Mouse (Mus musculus): ENCODE data around the gene Mtx1. TPM values are rescaled to one million over a fixed set of nuclear protein-coding genes. Genes with fewer than 3 reads are reported as not detected.
"Not testable (repeated sequence)": the region's sequence is repeated elsewhere in the genome, so short reads cannot be mapped to it uniquely, and the experiment has no call there.

Mtx1 gene
- polyA plus RNA-seq, 1 experiment = 153 TPM

DNA sequence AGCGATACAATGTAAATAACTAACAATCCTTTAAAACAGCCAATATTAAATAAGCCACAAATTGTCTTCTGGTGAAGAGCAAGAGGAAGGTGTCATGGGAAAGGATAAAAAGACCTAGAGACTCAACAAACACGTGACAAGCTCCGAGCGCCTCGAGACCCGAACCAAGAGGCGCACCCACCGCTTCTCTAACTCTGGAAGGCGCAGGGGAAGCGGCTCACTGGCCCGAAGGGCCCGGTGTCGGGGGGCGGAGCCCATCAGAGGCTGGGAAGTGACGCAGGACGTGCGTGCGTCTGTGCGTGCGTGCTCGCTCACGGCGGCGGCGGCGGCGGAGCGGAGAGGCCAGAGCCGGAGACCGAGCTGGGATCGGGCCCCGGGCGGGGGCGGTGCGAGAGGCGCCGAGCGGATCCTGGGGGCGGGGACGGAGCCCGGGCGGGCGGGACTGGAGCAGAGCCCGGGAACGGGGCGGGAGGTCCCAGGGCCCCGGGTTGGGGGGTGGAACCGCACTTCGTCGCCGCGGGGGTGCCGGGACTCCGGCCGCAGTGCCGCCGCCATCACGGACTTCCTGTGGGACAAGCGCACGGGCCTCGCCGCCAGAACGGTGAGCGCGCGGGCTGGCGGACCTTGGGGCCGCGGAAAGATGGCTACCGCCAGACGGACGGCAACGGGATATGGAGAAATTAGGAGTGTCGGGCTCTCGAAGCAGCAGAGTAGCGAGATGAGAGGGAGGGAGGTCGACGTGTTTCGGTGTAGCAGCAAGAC is 62.2 kb downstream of the Mtx1 start, which contains the start of gene Clk2:
Clk2 (plus strand) TSS at position 290 of the 762 bp plus-strand sequence.
- Histone ChIP-seq H3K4me3 (replicated peaks; ENCODE audit: insufficient read depth, low read depth, low read length) (peak within 1 kb of the TSS; percentile 83), H3K4me1 (ENCODE audit: control insufficient read depth, insufficient read depth, low read length) (peaks cover 8% of the 10 kb centered on the region; the same call in 1 of the 2 replicates), H3K27ac (ENCODE audit: insufficient read depth, low read length) (peak within 1 kb of the TSS; percentile 26), H3K27me3 (ENCODE audit: control insufficient read depth, insufficient read depth, low read length) (no peaks in the 10 kb centered on the region)
- TF ChIP-seq CTCF (IDR thresholded peaks at IDR 0.05; ENCODE audit: borderline replicate concordance, insufficient read depth, low read depth, low read length) (no peak), POLR2A (IDR thresholded peaks at IDR 0.05; ENCODE audit: borderline replicate concordance, insufficient read depth, low read length) (peak; percentile 90; the same call in 1 of the 2 replicates)
- peak; percentile 95 to 96 for DNase-seq
- WGBS = under 1% methylated on average over 75 of the region's 79 CpGs

DNA sequence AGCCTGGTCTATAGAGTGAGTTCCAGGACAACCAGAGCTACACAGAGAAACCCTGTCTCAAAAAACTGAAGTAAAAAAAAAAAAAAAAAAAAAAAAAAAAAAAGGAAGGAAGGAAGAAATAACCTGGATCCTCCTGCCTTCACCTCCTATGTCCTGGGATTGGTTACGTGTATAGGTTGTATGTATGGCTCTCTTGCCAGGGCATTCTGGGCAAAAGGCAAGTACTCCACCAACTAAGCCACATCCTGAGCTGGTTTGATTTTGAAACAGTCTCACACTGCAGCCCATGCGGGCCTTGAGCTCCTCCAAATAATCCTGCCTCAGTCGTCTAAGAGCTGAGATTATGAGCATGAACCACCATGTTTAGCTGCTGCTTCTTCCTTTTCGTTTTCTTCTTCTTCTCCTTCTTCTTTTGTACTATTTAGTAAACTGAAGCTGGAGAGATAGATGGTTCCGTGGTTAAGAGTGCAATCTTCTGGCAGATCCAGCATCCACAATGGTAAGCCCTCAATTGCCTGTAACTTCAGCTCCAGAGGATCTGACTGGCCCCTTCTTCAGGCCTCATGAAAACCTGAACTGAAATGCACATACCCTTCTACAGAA is 63.1 kb downstream of the Mtx1 start:
- no peak for TF ChIP-seq POLR2A (IDR thresholded peaks at IDR 0.05; ENCODE audit: borderline replicate concordance, insufficient read depth, low read length)
- TF ChIP-seq CTCF (IDR thresholded peaks at IDR 0.05; ENCODE audit: borderline replicate concordance, insufficient read depth, low read depth, low read length) = no peak
- 61% methylated on average over 5 of the region's 5 CpGs for WGBS

DNA sequence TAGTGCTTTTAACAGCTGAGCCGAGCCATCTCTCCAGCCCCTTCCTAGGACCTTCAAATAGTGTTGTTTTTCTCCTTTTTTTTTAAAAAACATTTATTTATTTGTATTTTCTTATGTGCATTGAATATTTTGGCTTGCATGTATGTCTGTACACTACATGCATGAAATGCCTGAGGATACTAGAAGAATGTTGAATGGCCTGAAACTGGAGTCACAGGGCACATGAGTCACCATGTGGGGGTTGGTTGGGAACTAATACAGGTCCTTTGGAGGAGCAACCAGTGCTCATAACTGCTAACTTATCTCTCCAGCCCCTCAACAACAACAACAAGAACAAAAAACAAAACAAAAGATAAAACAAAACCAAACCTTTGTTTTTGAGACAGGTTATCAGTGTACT is 63.8 kb downstream of the Mtx1 start:
- DNase-seq = no peak
- 80% methylated on average over 1 of the region's 1 CpGs for WGBS
- Histone ChIP-seq H3K4me3 (replicated peaks; ENCODE audit: insufficient read depth, low read depth, low read length) (no peak overlapping the region), H3K27ac (ENCODE audit: insufficient read depth, low read length) (no peak overlapping the region), H3K4me1 (ENCODE audit: control insufficient read depth, insufficient read depth, low read length) (peaks cover 8% of the 10 kb centered on the region; the same call in 1 of the 2 replicates), H3K27me3 (ENCODE audit: control insufficient read depth, insufficient read depth, low read length) (no peaks in the 10 kb centered on the region)
- TF ChIP-seq POLR2A (IDR thresholded peaks at IDR 0.05; ENCODE audit: borderline replicate concordance, insufficient read depth, low read length) = no peak
- TF ChIP-seq CTCF (IDR thresholded peaks at IDR 0.05; ENCODE audit: borderline replicate concordance, insufficient read depth, low read depth, low read length) = no peak

More for the DNA sequence above, 63.1 kb downstream of the Mtx1 start:
- Histone ChIP-seq H3K27ac (ENCODE audit: insufficient read depth, low read length) (0 out of 2 replicates have a peak overlapping the region, but pooled peaks have one; percentile 26), H3K4me3 (replicated peaks; ENCODE audit: insufficient read depth, low read depth, low read length) (peak overlapping the region; percentile 8), H3K27me3 (ENCODE audit: control insufficient read depth, insufficient read depth, low read length) (no peaks in the 10 kb centered on the region), H3K4me1 (ENCODE audit: control insufficient read depth, insufficient read depth, low read length) (peaks cover 8% of the 10 kb centered on the region; the same call in 1 of the 2 replicates)
- no peak for DNase-seq

DNA sequence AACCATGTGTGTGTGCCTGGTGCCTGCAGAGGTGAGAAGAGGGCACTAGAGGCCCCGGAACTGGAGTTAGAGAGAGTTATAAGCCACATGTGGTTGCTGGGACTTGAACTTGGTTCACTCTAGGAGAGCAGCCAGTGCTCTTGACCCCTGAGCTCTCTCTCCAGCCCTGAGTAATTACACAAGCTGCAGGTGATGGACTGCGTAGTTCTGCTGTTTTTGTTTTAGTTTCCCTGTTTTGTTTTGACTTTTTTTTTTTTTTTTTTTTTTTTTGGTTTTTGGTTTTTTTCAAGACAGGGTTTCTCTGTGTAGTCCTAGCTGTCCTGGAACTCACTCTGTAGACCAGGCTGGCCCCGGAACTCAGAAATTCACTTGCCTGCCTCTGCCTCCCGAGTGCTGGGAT is 65.1 kb downstream of the Mtx1 start:
- Histone ChIP-seq H3K4me1 (ENCODE audit: control insufficient read depth, insufficient read depth, low read length) (peaks cover 8% of the 10 kb centered on the region; the same call in 1 of the 2 replicates), H3K27me3 (ENCODE audit: control insufficient read depth, insufficient read depth, low read length) (no peaks in the 10 kb centered on the region), H3K4me3 (replicated peaks; ENCODE audit: insufficient read depth, low read depth, low read length) (no peak overlapping the region), H3K27ac (ENCODE audit: insufficient read depth, low read length) (no peak overlapping the region)
- WGBS = 88% methylated on average over 4 of the region's 4 CpGs
- TF ChIP-seq CTCF (IDR thresholded peaks at IDR 0.05; ENCODE audit: borderline replicate concordance, insufficient read depth, low read depth, low read length) (no peak), POLR2A (IDR thresholded peaks at IDR 0.05; ENCODE audit: borderline replicate concordance, insufficient read depth, low read length) (no peak)
- DNase-seq = no peak

DNA sequence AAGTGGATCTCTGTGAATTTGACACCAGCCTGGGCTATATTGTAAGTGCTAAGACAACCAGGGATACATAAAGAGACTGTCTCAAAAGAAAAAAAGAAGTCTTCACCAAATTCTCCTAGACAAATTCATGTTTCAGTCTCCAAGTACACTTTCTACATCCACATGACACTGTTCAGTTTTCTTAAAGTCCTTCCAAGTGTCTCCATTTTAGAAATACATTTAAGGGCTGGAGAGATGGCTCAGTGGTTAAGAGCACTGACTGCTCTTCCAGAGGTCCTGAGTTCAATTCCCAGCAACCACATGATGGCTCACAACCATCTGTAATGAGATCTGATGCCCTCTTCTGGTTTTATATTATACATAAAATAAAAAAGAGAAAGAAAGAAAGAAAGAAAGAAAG is 65.7 kb downstream of the Mtx1 start:
- not testable (repeated sequence) for H3K27me3 ChIP-seq (ENCODE audit: control insufficient read depth, insufficient read depth, low read length); DNase-seq; H3K27ac ChIP-seq (ENCODE audit: insufficient read depth, low read length); H3K4me3 ChIP-seq (replicated peaks; ENCODE audit: insufficient read depth, low read depth, low read length); H3K4me1 ChIP-seq (ENCODE audit: control insufficient read depth, insufficient read depth, low read length)

DNA sequence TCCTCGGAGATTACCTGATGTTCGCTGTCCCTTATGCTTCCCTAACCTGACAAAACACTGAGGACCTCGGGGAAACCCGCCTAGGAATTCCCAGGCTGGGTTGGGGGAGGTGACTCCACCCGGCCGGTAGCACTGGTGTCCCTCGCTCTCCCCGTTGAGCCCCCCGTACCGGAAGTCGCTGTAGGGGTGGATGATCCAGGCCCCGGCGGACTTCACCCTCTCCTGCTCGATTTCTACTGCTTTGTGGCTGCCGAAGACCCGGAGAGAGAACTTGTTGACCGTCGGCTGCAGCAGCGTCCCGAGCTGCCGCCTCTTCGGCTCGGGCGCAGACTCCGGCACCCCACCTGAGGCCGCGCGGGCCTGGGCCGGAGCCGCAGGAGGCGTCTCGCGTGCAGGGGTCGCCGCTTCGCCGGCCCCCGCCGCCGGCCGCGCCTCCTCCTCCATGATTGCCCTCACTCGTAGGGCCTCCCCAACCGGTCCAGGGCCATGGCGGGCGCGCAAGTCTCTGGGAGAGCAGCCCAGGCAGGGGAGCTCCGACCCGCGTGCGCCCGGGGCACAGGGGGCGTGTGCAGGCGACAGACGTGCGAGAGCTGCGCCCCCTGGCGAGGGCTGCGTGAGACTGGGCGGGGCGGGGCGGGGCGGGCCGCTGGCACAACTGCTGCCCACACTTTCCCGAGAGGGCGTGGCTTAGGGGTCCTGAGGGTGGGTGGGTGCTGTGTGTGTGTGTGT is 67.1 kb downstream of the Mtx1 start, which contains the start of gene Hcn3:
Hcn3 (minus strand) TSS at position 581 of the 729 bp plus-strand sequence.
- under 1% methylated on average over 66 of the region's 66 CpGs for WGBS
- peak within 1 kb of the TSS; percentile 65 for H3K4me3 ChIP-seq (replicated peaks; ENCODE audit: insufficient read depth, low read depth, low read length)
- no peaks in the 10 kb centered on the region for H3K27me3 ChIP-seq (ENCODE audit: control insufficient read depth, insufficient read depth, low read length)
- no peak for TF ChIP-seq POLR2A (IDR thresholded peaks at IDR 0.05; ENCODE audit: borderline replicate concordance, insufficient read depth, low read length)
- TF ChIP-seq CTCF (IDR thresholded peaks at IDR 0.05; ENCODE audit: borderline replicate concordance, insufficient read depth, low read depth, low read length) = peak; percentile 35; the same call in 1 of the 2 replicates
- peaks cover 8% of the 10 kb centered on the region; the same call in 1 of the 2 replicates for H3K4me1 ChIP-seq (ENCODE audit: control insufficient read depth, insufficient read depth, low read length)
- DNase-seq = peak; percentile 56 to 68
- no peak within 1 kb of the TSS for H3K27ac ChIP-seq (ENCODE audit: insufficient read depth, low read length)

DNA sequence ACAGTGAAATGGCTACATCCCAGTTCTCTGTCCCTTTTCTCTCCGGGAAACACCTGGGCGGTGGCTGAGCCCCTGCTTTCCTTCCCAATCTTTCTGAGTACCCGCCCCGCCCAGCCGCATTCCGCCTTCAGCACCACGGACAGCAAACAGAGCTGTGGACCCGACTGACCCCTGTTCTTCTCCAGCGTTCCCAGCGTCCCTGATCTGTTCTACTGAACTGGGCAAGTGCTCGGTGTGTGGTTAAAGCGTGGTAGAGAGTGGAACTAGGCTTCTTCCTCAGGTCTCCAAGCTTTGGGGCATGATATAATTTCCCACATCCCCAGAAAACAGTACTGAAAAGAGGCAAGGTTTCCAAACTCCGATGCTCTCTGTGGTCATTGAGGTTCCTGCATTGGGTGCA is 67.7 kb downstream of the Mtx1 start:
- no peak for DNase-seq
- Histone ChIP-seq H3K4me3 (replicated peaks; ENCODE audit: insufficient read depth, low read depth, low read length) (peak overlapping the region; percentile 65), H3K27me3 (ENCODE audit: control insufficient read depth, insufficient read depth, low read length) (no peaks in the 10 kb centered on the region), H3K27ac (ENCODE audit: insufficient read depth, low read length) (no peak overlapping the region), H3K4me1 (ENCODE audit: control insufficient read depth, insufficient read depth, low read length) (peaks cover 8% of the 10 kb centered on the region; the same call in 1 of the 2 replicates)
- WGBS = 6% methylated on average over 13 of the region's 13 CpGs
- no peak for TF ChIP-seq CTCF (IDR thresholded peaks at IDR 0.05; ENCODE audit: borderline replicate concordance, insufficient read depth, low read depth, low read length)
- TF ChIP-seq POLR2A (IDR thresholded peaks at IDR 0.05; ENCODE audit: borderline replicate concordance, insufficient read depth, low read length) = no peak

Other genes with a start within 250 kb of the Mtx1 start
- gene Rusc1, start 133.8 kb downstream of the Mtx1 start, polyA plus RNA-seq (2012; rRNA removed) = 164 and 169 TPM in 2 replicates
- 0.03 TPM in 1 of 2 replicates, not detected in the other for gene Gm43738, start 126.0 kb downstream of the Mtx1 start, polyA plus RNA-seq (2012; rRNA removed)
- 107 and 113 TPM in 2 replicates for gene Fdps, start 125.1 kb downstream of the Mtx1 start, polyA plus RNA-seq (2012; rRNA removed)
- gene Pklr, start 90.9 kb downstream of the Mtx1 start, polyA plus RNA-seq (2012; rRNA removed) = 0.03 and 0.07 TPM in 2 replicates
- 13.0 and 14.6 TPM in 2 replicates for gene Hcn3, start 66.9 kb downstream of the Mtx1 start, polyA plus RNA-seq (2012; rRNA removed)
- gene Clk2, start 62.3 kb downstream of the Mtx1 start, polyA plus RNA-seq (2012; rRNA removed) = 75.5 and 80.2 TPM in 2 replicates
- gene Scamp3, start 49.6 kb downstream of the Mtx1 start, polyA plus RNA-seq (2012; rRNA removed) = 109 and 121 TPM in 2 replicates
- 86.8 and 97.7 TPM in 2 replicates for gene Fam189b, start 43.9 kb downstream of the Mtx1 start, polyA plus RNA-seq (2012; rRNA removed)
- gene Gba, start 24.2 kb downstream of the Mtx1 start, polyA plus RNA-seq (2012; rRNA removed) = 69.2 and 69.8 TPM in 2 replicates
- 23.8 and 24.2 TPM in 2 replicates for gene Thbs3, start 11.9 kb downstream of the Mtx1 start, polyA plus RNA-seq (2012; rRNA removed)
- gene Muc1, start 2.0 kb upstream of the Mtx1 start, polyA plus RNA-seq (2012; rRNA removed) = 0.55 and 0.69 TPM in 2 replicates
- 80.4 and 82.9 TPM in 2 replicates for gene Krtcap2, start 18.9 kb upstream of the Mtx1 start, polyA plus RNA-seq (2012; rRNA removed)
- 49.8 and 58.5 TPM in 2 replicates for gene Trim46, start 19.2 kb upstream of the Mtx1 start, polyA plus RNA-seq (2012; rRNA removed)
- 212 and 218 TPM in 2 replicates for gene Dpm3, start 32.3 kb upstream of the Mtx1 start, polyA plus RNA-seq (2012; rRNA removed)
- gene Slc50a1, start 43.5 kb upstream of the Mtx1 start, polyA plus RNA-seq (2012; rRNA removed) = 122 and 127 TPM in 2 replicates
- gene Efna1, start 54.1 kb upstream of the Mtx1 start, polyA plus RNA-seq (2012; rRNA removed) = 14.2 and 14.7 TPM in 2 replicates
- gene Efna3, start 95.9 kb upstream of the Mtx1 start, polyA plus RNA-seq (2012; rRNA removed) = 31.9 and 37.0 TPM in 2 replicates
- 0.36 and 0.64 TPM in 2 replicates for gene Efna4, start 110.9 kb upstream of the Mtx1 start, polyA plus RNA-seq (2012; rRNA removed)
- 142 and 147 TPM in 2 replicates for gene Adam15, start 122.9 kb upstream of the Mtx1 start, polyA plus RNA-seq (2012; rRNA removed)
- gene Dcst2, start 134.9 kb upstream of the Mtx1 start, polyA plus RNA-seq (2012; rRNA removed) = 0.32 and 0.36 TPM in 2 replicates
- 0.10 and 0.27 TPM in 2 replicates for gene Dcst1, start 138.2 kb upstream of the Mtx1 start, polyA plus RNA-seq (2012; rRNA removed)
- gene Zbtb7b, start 167.7 kb upstream of the Mtx1 start, polyA plus RNA-seq (2012; rRNA removed) = 41.3 and 43.3 TPM in 2 replicates
- gene Lenep, start 175.7 kb upstream of the Mtx1 start, polyA plus RNA-seq (2012; rRNA removed) = 4.0 and 6.7 TPM in 2 replicates
- gene Flad1, start 184.8 kb upstream of the Mtx1 start, polyA plus RNA-seq (2012; rRNA removed) = 50.1 and 54.0 TPM in 2 replicates
- gene Cks1b, start 191.3 kb upstream of the Mtx1 start, polyA plus RNA-seq (2012; rRNA removed) = 7.0 and 7.2 TPM in 2 replicates
- gene Shc1, start 191.4 kb upstream of the Mtx1 start, polyA plus RNA-seq (2012; rRNA removed) = 15.9 and 16.0 TPM in 2 replicates
- 38.7 and 39.3 TPM in 2 replicates for gene Pygo2, start 203.1 kb upstream of the Mtx1 start, polyA plus RNA-seq (2012; rRNA removed)
- 26.5 and 30.5 TPM in 2 replicates for gene Pbxip1, start 209.6 kb upstream of the Mtx1 start, polyA plus RNA-seq (2012; rRNA removed)
- gene Pmvk, start 227.5 kb upstream of the Mtx1 start, polyA plus RNA-seq (2012; rRNA removed) = 68.7 and 71.0 TPM in 2 replicates

Data from cerebellum, adult 2 months (tissue).